8 mouse cellular contexts compared by ENCODE assay signal in genomic region chr19:45573861-45574267, GRCm38 (mm10). TPM values are rescaled to one million over a fixed set of nuclear protein-coding genes. Genes with fewer than 3 reads are reported as not detected.
A peak's percentile ranks its signal among the peaks of the same experiment; 100 is the strongest.
DNase-seq lines count a peak whose midpoint lies in the region; ATAC-seq and TF ChIP-seq lines count a peak whose summit lies in the region.

No protein-coding gene starts in this region.

- peak; percentile 94 for TF ChIP-seq CTCF in lung, postnatal 0 days (IDR thresholded peaks at IDR 0.05)

- H3K4me2 ChIP-seq in hindbrain, embryonic 12.5 days (replicated peaks), result no peak overlapping the region
- no peak overlapping the region for H3K4me2 ChIP-seq in lung, postnatal 0 days (replicated peaks; ENCODE audit: low read depth, low read length)

- peak; percentile 85 for DNase-seq in NIH3T3 (ENCODE audit: low read depth)
- peak; percentile 72 for DNase-seq in cerebellum, adult 8-10 months
- peak; percentile 53 to 68 for DNase-seq in frontal cortex, postnatal 10 days (ENCODE audit: low spot score in 2 of 2)
- DNase-seq in layer of hippocampus, postnatal 10 days (ENCODE audit: low spot score in 2 of 2), result peak; percentile 80 to 83
- DNase-seq in lung, postnatal 0 days (ENCODE audit: low spot score), result peak; percentile 81
- peak; percentile 61 for DNase-seq in ovary, postnatal 14 days (ENCODE audit: low spot score)
- peak; percentile 82 to 90 for DNase-seq in thymus, postnatal 10 days (ENCODE audit: low spot score in 2 of 2)

- peaks cover 21% of the 10 kb centered on the region for H3K4me1 ChIP-seq in hindbrain, embryonic 12.5 days
- peaks cover 19% of the 10 kb centered on the region for H3K4me1 ChIP-seq in lung, postnatal 0 days (ENCODE audit: insufficient read depth, low read depth, low read length)

- no peak overlapping the region for H3K27ac ChIP-seq in hindbrain, embryonic 12.5 days
- H3K27ac ChIP-seq in lung, postnatal 0 days (ENCODE audit: low read length), result no peak overlapping the region

- peaks cover 25% of the 10 kb centered on the region for H3K36me3 ChIP-seq in hindbrain, embryonic 12.5 days
- peaks cover 13% of the 10 kb centered on the region; the same call in 1 of the 2 replicates for H3K36me3 ChIP-seq in lung, postnatal 0 days (ENCODE audit: insufficient read depth, low read length)

- peak; percentile 59 for ATAC-seq in hindbrain, embryonic 12.5 days (ENCODE audit: low FRiP score)
- peak; percentile 71 for ATAC-seq in lung, postnatal 0 days

- H3K9ac ChIP-seq in hindbrain, embryonic 12.5 days, result no peak overlapping the region
- no peak overlapping the region for H3K9ac ChIP-seq in lung, postnatal 0 days (replicated peaks; ENCODE audit: low read depth)

- 19% methylated on average over 6 of the region's 6 CpGs for WGBS in hindbrain, embryonic 12.5 days
- 12% methylated on average over 6 of the region's 6 CpGs for WGBS in lung, postnatal 0 days

- H3K4me3 ChIP-seq in hindbrain, embryonic 12.5 days, result no peak overlapping the region
- H3K4me3 ChIP-seq in lung, postnatal 0 days (ENCODE audit: low read depth, low read length), result no peak overlapping the region

- no peak for TF ChIP-seq EP300 in lung, postnatal 0 days (IDR thresholded peaks at IDR 0.05)

- H3K9me3 ChIP-seq in hindbrain, embryonic 12.5 days (replicated peaks), result no peaks in the 10 kb centered on the region
- H3K9me3 ChIP-seq in lung, postnatal 0 days (ENCODE audit: low read length), result no peaks in the 10 kb centered on the region

- peaks cover 44% of the 10 kb centered on the region for H3K27me3 ChIP-seq in hindbrain, embryonic 12.5 days
- no peaks in the 10 kb centered on the region for H3K27me3 ChIP-seq in lung, postnatal 0 days (replicated peaks; ENCODE audit: insufficient read depth, low read length)

RNA-seq across cellular contexts. Expression of gene Gm17018, which starts 13.4 kb away (rescaled TPM):
- polyA plus RNA-seq in hindbrain, embryonic 12.5 days (2016; fragmentation: Nextera tagmentation; extraction: Ambion mirVana), result 56.1 and 63.0 TPM in 2 replicates
- 10 to 100 TPM; 55.6 to 56.4 TPM for total RNA-seq in layer of hippocampus, postnatal 10 days (2021)
- polyA plus RNA-seq in lung, postnatal 0 days (2015; fragmentation: Nextera tagmentation; extraction: Ambion mirVana), result 40.1 and 44.2 TPM in 2 replicates

RNA-seq across cellular contexts. Expression of gene Poll, which starts 13.5 kb away (rescaled TPM):
- polyA plus RNA-seq in hindbrain, embryonic 12.5 days (2016; fragmentation: Nextera tagmentation; extraction: Ambion mirVana), result 14.9 and 16.5 TPM in 2 replicates
- 1 to 10 TPM; 6.9 to 8.8 TPM for total RNA-seq in layer of hippocampus, postnatal 10 days (2021)
- 8.7 and 9.7 TPM in 2 replicates for polyA plus RNA-seq in lung, postnatal 0 days (2015; fragmentation: Nextera tagmentation; extraction: Ambion mirVana)
